Mouse (Mus musculus) stomach, embryonic 15.5 days (tissue): Measurements from ENCODE around the gene Carns1. TPM values are rescaled to one million over a fixed set of nuclear protein-coding genes. Genes with fewer than 3 reads are reported as not detected.
"Not testable (repeated sequence)": the region's sequence is repeated elsewhere in the genome, so short reads cannot be mapped to it uniquely, and the experiment has no call there.

Experiments
- ATAC-seq: fragments of 200-750 bp; cut with Nextera tagmentation; 2 replicates; pipeline ENCODE4 v1.8.0; 2017; ENCODE audit warnings: low read depth, moderate number of reproducible peaks, moderate TSS enrichment; ENCODE audit not compliant: insufficient read depth, low FRiP score
- H3K27ac ChIP-seq: fragments of 300-500 bp; sonication (generic); 2 replicates; pipeline ENCODE4 v1.5.1; 2015; ENCODE audit warnings: mild to moderate bottlenecking, inconsistent platforms
- H3K27me3 ChIP-seq: fragments of 300-500 bp; sonication (generic); replicated peaks from 2 replicates; pipeline ENCODE4 v1.6.1; 2015; ENCODE audit warnings: inconsistent platforms
- H3K36me3 ChIP-seq: fragments of 300-500 bp; sonication (generic); 2 replicates; pipeline ENCODE4 v1.6.1; 2015; ENCODE audit warnings: inconsistent platforms
- H3K4me1 ChIP-seq: fragments of 300-500 bp; sonication (generic); 2 replicates; pipeline ENCODE4 v1.6.1; 2015; ENCODE audit warnings: inconsistent platforms
- H3K4me2 ChIP-seq: fragments of 300-500 bp; sonication (generic); 2 replicates; pipeline ENCODE4 v1.6.1; 2015; ENCODE audit warnings: mild to moderate bottlenecking, inconsistent platforms
- H3K4me3 ChIP-seq: fragments of 300-500 bp; sonication (generic); replicated peaks from 2 replicates; pipeline ENCODE4 v1.5.1; 2015; ENCODE audit warnings: inconsistent platforms
- H3K9ac ChIP-seq: fragments of 300-500 bp; sonication (generic); 2 replicates; pipeline ENCODE4 v1.6.1; 2015; ENCODE audit warnings: inconsistent platforms
- H3K9me3 ChIP-seq: fragments of 300-500 bp; sonication (generic); 2 replicates; pipeline ENCODE4 v1.6.1; 2016; ENCODE audit warnings: inconsistent platforms
- WGBS: fragments of 180-500 bp; shearing (Covaris S2); methylation state at CpG from one replicate; pipeline ENCODE4 v1.1.7; 2015; 5-methylcytosine and 5-hydroxymethylcytosine counted together
- polyA plus RNA-seq: library from polyadenylated mRNA; unstranded; fragments of >200 nt; fragmentation: Nextera tagmentation; extraction: Ambion mirVana; gene quantifications from 2 replicates; pipeline ENCODE4 v1.2.1, GENCODE M21; 2015

Carns1 gene
- polyA plus RNA-seq, 1 experiment from 2014 or later, result 1.5 TPM

DNA sequence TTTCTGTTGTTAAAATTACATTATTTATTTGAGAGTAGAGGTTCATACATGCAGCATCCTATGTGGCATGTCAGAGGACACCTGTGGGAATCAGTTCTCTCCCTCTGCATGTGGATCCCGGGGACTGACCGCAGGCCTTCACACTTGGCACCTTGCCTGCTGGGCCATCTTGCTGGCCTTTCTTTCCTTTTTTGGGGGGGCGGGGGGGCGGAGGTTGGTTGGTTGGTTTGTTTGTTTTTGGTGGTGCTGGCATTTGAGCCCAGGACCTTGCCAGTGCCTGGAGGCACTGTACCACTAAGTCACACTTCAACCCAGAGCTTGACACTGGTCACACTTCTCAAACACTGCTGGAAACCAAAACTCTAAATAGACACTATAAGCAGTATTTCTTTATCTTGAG is 40.9 kb downstream of the Carns1 start:
- H3K27ac ChIP-seq, result no peak overlapping the region
- no peaks in the 10 kb centered on the region for H3K4me1 ChIP-seq
- no peak overlapping the region for H3K4me3 ChIP-seq
- H3K9ac ChIP-seq, result no peak overlapping the region
- H3K9me3 ChIP-seq, result no peaks in the 10 kb centered on the region
- no peak for ATAC-seq
- peaks cover 8% of the 10 kb centered on the region for H3K36me3 ChIP-seq
- no peak overlapping the region for H3K4me2 ChIP-seq
- 81% methylated on average over 4 of the region's 4 CpGs for WGBS
- H3K27me3 ChIP-seq, result no peaks in the 10 kb centered on the region

DNA sequence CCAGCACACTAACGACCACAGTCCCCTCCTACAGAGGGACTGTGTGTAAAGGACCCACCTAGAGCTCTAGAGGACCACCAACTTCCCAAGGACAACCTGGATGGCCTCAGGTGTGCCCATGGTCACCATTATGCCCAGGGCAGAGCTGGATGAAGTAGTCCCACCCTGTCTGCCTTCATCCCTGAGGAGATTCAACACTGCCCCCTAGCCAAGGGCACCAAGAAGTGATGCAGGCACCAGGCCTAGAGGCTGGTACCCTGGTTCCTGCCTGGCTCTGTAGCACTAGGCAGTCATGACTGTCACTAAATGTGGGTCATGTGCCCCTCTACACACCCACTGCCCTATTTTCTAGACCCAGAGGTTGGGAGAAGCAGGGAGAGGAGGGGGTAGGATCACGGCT is 43.5 kb downstream of the Carns1 start:
- Histone ChIP-seq H3K36me3 (peaks cover 15% of the 10 kb centered on the region), H3K9ac (no peak overlapping the region), H3K27ac (no peak overlapping the region), H3K27me3 (no peaks in the 10 kb centered on the region), H3K4me3 (no peak overlapping the region), H3K4me1 (peaks cover 10% of the 10 kb centered on the region), H3K9me3 (no peaks in the 10 kb centered on the region), H3K4me2 (no peak overlapping the region)
- ATAC-seq, result no peak; the same call in 1 of the 2 replicates
- WGBS, result 81% methylated on average over 2 of the region's 2 CpGs

DNA sequence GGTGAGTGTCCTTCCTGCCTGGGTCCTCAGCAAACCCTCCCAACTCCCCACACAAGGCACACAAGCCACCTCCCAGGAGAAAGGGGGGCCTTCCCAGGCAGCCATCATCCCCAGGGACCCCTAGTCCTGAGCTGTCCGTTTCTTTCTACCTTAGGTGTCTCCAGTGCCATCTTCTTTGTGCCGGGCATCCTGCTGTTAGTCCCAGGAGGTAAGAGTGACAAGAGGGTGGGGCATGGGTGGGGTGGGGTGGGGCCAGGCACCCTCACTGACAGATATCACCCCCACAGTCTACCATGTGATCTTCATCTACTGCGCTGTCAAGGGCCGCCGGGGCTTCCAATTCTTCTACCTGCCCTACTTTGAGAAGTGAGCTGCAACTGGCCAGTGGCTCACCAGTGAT is 44.2 kb downstream of the Carns1 start:
- H3K4me1 ChIP-seq, result peaks cover 14% of the 10 kb centered on the region
- H3K4me3 ChIP-seq, result no peak overlapping the region
- H3K36me3 ChIP-seq, result peaks cover 15% of the 10 kb centered on the region
- H3K27me3 ChIP-seq, result no peaks in the 10 kb centered on the region
- no peak overlapping the region for H3K4me2 ChIP-seq
- H3K27ac ChIP-seq, result no peak overlapping the region
- no peak overlapping the region for H3K9ac ChIP-seq
- WGBS, result 89% methylated on average over 5 of the region's 5 CpGs
- no peaks in the 10 kb centered on the region for H3K9me3 ChIP-seq
- peak; percentile 56; the same call in 1 of the 2 replicates for ATAC-seq

DNA sequence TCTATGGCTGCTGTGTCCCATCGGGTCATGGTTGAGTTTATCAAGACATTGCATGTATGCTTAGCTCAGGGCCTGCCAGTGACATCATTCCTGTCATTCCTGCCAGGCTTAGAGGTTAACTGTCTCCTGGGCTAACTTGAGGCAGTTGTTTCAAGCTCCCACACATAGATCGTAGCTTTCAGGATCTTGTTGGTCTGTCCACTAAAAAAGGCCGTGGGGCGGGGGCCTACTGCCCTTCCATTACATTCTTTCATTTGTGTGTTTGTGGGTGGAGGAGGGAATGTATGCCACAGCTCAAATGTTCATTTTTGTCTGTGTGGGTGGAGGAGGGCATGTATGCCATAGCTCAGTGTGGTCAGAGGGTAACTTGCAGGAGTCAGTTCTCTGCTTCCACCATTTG is 45.2 kb downstream of the Carns1 start:
- ATAC-seq, result no peak
- 82% methylated on average over 4 of the region's 4 CpGs for WGBS

DNA sequence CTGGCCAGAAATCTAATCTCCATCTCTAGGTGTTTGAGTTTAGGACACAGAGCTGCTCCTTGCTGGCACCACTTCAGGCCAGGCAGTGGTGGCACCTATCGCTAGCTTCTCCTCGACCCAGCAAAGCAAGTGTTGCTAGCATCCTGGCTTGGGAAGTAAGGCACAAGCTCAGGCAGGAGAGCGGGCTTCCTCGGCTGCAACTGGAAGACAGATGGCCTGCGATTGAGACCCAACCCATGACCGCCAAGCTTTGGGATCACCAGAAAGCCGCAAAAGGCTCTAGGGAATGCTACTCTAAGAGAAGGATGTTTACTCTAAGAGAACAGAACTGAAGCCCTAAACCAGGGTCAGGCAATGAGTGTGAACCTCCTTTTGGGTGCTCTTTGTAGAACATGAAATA is 45.8 kb downstream of the Carns1 start:
- no peaks in the 10 kb centered on the region for H3K9me3 ChIP-seq
- no peak overlapping the region for H3K4me3 ChIP-seq
- no peaks in the 10 kb centered on the region for H3K27me3 ChIP-seq
- ATAC-seq, result no peak
- 91% methylated on average over 7 of the region's 7 CpGs for WGBS
- H3K4me1 ChIP-seq, result peaks cover 16% of the 10 kb centered on the region
- H3K27ac ChIP-seq, result no peak overlapping the region
- peaks cover 15% of the 10 kb centered on the region for H3K36me3 ChIP-seq
- no peak overlapping the region for H3K4me2 ChIP-seq
- no peak overlapping the region for H3K9ac ChIP-seq

More for the DNA sequence above, 45.2 kb downstream of the Carns1 start:
- no peaks in the 10 kb centered on the region for H3K27me3 ChIP-seq
- no peak overlapping the region for H3K27ac ChIP-seq
- H3K4me3 ChIP-seq, result no peak overlapping the region
- H3K36me3 ChIP-seq, result peaks cover 15% of the 10 kb centered on the region
- H3K9ac ChIP-seq, result no peak overlapping the region
- H3K4me2 ChIP-seq, result no peak overlapping the region
- no peaks in the 10 kb centered on the region for H3K9me3 ChIP-seq
- H3K4me1 ChIP-seq, result peaks cover 14% of the 10 kb centered on the region

DNA sequence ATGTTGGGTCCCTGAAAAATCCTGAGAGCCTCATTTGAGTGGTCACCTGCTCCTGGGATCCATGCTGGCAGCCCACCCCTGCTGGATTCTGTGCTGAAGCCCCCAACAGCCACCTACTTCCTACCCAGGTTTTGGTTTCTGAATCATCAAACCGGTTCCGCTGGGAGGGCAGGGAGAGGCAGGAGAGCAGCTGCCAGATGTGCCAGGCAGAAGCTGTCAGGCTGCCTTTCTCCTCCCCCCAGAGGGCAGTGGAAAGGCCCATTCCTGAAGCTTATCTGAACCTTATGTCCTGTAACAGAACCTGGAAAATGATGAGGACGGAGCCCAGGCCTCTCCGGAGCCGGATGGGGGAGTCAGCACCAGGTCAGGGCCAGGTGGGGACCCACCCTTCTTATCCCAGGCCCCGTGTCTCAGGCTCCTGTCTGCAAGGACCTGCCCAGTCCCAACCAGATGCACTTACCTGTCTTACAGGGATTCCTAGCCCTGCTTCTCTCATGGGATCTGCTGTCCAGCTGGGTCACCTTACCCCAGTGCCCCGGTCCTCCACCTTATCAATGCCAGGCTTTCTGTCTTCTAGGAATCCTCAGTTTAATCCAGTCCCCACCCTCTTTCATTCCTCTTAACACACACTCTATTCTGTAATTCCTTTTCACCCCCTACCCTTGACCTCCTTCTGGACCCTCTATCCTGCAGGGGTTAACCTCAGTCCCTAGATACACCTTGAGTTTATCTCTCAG is 48.4 kb downstream of the Carns1 start:
- H3K4me3 ChIP-seq, result peak overlapping the region; percentile 86
- peak overlapping the region; percentile 41; the same call in 1 of the 2 replicates for H3K27ac ChIP-seq
- no peaks in the 10 kb centered on the region for H3K27me3 ChIP-seq
- no peaks in the 10 kb centered on the region for H3K9me3 ChIP-seq
- peaks cover 14% of the 10 kb centered on the region for H3K36me3 ChIP-seq
- no peak for ATAC-seq
- 51% methylated on average over 7 of the region's 7 CpGs for WGBS
- peak overlapping the region; percentile 75 for H3K4me2 ChIP-seq
- H3K9ac ChIP-seq, result peak overlapping the region; percentile 84; the same call in 1 of the 2 replicates
- peaks cover 17% of the 10 kb centered on the region for H3K4me1 ChIP-seq

DNA sequence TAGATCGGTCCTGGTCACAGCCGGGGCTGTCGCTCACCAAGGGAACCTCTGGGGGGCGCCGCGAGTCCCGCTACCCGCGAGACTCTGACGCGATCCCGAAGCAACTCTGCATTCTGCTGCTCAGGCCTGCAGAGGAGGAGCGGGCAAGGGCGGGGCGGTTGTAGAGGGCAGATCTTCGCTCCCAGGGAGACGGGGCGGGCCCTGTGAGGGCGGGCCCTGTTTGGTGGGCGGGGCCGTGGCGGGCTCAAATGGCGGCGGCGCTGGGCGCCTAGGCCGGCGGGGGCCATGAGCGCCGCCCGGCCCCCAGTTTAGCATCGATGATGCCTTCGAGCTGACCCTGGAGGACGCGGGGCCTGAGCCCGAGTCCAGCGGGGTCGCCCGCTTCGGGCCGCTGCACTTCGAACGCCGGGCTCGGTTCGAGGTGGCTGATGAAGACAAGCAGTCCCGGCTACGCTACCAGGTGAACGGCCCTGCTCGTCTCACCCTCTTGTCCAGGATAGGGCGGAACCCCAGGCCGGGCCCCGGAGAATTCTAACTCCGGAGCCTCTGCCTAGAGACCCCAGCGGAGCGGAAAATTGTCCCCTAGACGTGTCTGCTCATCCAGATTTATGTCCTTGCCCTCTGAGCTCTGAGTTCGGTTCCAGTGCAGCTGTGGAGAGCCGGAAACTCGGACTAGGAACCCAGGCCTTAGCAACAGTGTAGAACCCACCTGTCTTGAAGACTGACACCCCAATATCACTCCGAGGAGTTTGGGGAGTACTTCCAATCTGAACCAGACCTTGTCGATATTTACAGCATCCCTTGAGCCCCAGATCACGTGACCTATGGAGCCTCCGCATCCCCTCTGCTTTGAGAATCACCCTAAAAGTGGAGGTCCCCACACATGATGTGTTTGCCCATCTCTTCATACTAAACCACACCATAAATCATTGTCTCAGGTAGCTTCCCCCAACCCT is 49.3 kb downstream of the Carns1 start, which contains the start of gene Aip:
TSS of gene Aip (minus strand) at position 118 of the 956 bp plus-strand sequence.
- ATAC-seq, result peak; percentile 94
- peak within 1 kb of the TSS; percentile 75 for H3K4me2 ChIP-seq
- H3K27me3 ChIP-seq, result no peaks in the 10 kb centered on the region

DNA sequence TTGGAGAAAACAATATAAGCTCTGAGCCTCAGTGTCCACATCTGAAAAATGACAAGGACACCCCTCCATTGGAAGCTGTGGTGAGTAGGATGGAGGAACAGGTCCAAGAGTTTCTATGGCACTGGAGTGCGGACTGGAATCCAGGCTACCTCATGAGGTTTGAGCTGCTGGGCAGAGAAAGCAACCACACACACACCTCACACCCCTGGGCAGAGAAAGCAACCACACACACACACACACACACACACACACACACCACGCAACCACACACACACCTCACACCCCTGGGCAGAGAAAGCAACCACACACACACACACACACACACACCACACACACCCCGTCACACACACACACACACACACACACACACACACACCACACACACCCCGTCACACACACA is 50.0 kb downstream of the Carns1 start:
- Histone ChIP-seq H3K27ac (peak overlapping the region; percentile 40; the same call in 1 of the 2 replicates), H3K4me2 (peak overlapping the region; percentile 44), H3K4me1 (peaks cover 25% of the 10 kb centered on the region), H3K4me3 (peak overlapping the region; percentile 86)
- H3K27me3 ChIP-seq, H3K9me3 ChIP-seq, H3K36me3 ChIP-seq, H3K9ac ChIP-seq: not testable (repeated sequence)
- ATAC-seq, result peak; percentile 2
- 22% methylated on average over 3 of the region's 4 CpGs for WGBS

More for the DNA sequence above, 49.3 kb downstream of the Carns1 start, which contains the start of gene Aip:
- peaks cover 7% of the 10 kb centered on the region; the same call in 1 of the 2 replicates for H3K36me3 ChIP-seq
- H3K4me3 ChIP-seq, result peak within 1 kb of the TSS; percentile 86
- H3K9ac ChIP-seq, result peak within 1 kb of the TSS; percentile 84
- under 1% methylated on average over 64 of the region's 64 CpGs for WGBS
- H3K4me1 ChIP-seq, result peaks cover 18% of the 10 kb centered on the region
- no peaks in the 10 kb centered on the region for H3K9me3 ChIP-seq
- peak within 1 kb of the TSS; percentile 69; the same call in 1 of the 2 replicates for H3K27ac ChIP-seq

DNA sequence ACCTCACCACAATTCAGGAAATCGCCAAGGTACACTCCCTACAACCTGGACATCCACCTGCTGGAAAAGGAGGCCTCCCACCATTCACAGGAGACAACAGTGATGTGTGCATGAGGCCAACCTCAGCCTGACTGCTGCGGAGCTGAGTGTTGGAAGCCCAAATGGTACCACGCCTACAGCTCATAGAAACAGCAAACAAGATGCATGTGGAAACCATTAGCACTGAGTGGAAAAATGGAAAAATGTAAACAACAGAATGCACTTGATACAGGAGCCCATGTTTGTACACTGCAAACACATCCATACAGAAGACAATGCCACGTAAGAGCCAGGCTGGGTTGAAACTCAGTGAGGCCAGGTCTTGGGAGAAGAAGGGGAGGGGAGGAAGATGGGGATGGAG is 50.8 kb downstream of the Carns1 start:
- Histone ChIP-seq H3K9ac (no peak overlapping the region), H3K4me1 (peaks cover 28% of the 10 kb centered on the region), H3K36me3 (peaks cover 7% of the 10 kb centered on the region; the same call in 1 of the 2 replicates), H3K4me3 (no peak overlapping the region), H3K27me3 (no peaks in the 10 kb centered on the region), H3K4me2 (no peak overlapping the region), H3K27ac (no peak overlapping the region), H3K9me3 (no peaks in the 10 kb centered on the region)
- ATAC-seq, result no peak
- WGBS, result 74% methylated on average over 4 of the region's 4 CpGs

DNA sequence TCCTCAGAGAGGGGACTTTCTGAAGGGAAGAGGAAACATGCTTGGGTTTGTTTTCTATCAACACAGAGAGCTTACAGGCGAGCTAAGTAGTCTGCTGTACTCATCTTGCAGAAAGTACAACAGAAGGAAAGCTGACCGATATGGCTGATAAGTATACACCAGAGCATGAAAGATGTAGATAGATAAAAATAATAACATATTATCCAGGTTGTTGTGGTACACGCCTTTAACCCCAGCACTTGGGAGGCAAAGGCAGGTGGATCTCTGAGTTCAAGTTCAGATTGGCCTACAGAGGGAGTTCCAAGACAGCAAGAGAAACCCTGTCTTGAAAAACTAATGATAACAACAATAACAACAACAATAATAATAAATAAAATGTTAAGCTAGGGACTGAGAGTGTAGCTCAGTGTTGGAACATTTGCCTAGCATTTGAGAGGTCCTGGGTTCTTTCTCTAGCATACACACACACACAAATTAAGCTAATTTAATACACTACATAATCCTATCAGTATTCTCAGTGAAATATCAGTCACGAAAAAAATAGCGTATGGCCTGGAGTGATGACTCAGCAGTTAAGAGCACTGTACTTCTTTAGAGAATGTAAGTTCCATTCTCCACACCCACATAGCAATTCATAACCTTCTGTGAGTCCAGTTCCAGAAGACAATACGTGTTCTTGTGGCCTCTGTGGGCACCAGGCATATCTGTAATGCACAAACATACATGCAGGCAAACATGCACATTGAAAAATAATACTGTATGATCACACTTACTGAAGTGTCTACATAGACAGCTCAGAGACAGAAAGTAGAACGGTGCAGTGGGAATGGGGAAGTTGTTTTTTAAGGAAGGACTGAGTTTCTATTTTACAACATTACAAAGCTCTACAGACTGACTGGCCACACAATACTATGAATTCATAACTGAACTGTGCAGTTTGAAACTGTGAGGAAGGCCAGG is 52.6 kb downstream of the Carns1 start:
- no peak overlapping the region for H3K4me3 ChIP-seq
- H3K27me3 ChIP-seq, result no peaks in the 10 kb centered on the region
- ATAC-seq, result no peak
- H3K27ac ChIP-seq, result no peak overlapping the region
- H3K4me1 ChIP-seq, result peaks cover 28% of the 10 kb centered on the region
- H3K9ac ChIP-seq, result no peak overlapping the region
- WGBS, result 79% methylated on average over 7 of the region's 7 CpGs
- no peak overlapping the region for H3K4me2 ChIP-seq
- H3K9me3 ChIP-seq, result no peaks in the 10 kb centered on the region
- peaks cover 7% of the 10 kb centered on the region; the same call in 1 of the 2 replicates for H3K36me3 ChIP-seq

DNA sequence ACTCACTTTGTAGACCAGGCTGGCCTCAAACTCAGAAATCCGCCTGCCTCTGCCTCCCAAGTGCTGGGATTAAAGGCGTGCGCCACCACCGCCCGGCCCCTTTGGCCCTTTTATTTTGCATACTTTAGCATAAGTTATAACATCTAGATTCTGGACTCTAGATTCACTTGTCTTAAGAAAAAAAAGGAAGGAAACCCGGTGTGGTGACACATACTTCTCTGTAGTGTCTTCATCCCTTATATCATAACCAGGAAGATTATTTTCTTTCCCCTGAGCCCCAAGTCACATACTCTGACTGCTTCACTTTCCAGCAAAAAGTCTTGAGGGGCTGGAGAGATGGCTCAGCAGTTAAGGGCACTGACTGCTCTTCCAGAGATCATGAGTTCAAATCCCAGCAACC is 53.4 kb downstream of the Carns1 start:
- not testable (repeated sequence) for H3K27ac ChIP-seq, H3K9ac ChIP-seq, H3K36me3 ChIP-seq, H3K27me3 ChIP-seq, H3K4me3 ChIP-seq, H3K9me3 ChIP-seq, ATAC-seq
- peak overlapping the region; percentile 11; the same call in 1 of the 2 replicates for H3K4me2 ChIP-seq
- WGBS, result 58% methylated on average over 6 of the region's 6 CpGs
- H3K4me1 ChIP-seq, result peaks cover 20% of the 10 kb centered on the region
